Mouse (Mus musculus): ENCODE data around the gene Myh10. TPM values are rescaled to one million over a fixed set of nuclear protein-coding genes. Genes with fewer than 3 reads are reported as not detected.

Gene Myh10
- polyA plus RNA-seq, 1 experiment: 6.8 TPM

GRCm38 (mm10) chr11:68748121-68748520 lies 56.8 kb downstream of the Myh10 start:
- Histone ChIP-seq H3K4me1 (ENCODE audit: control insufficient read depth, insufficient read depth, insufficient read length, low read length) (no peaks in the 10 kb centered on the region), H3K4me3 (ENCODE audit: low read depth, low read length) (no peak overlapping the region), H3K27ac (ENCODE audit: insufficient read depth, low read depth, low read length) (no peak overlapping the region), H3K36me3 (ENCODE audit: control insufficient read depth, insufficient read depth, low read length) (no peaks in the 10 kb centered on the region), H3K27me3 (ENCODE audit: control insufficient read depth, insufficient read depth, low read length) (no peaks in the 10 kb centered on the region)
- WGBS: 71% methylated on average over 5 of the region's 5 CpGs
- TF ChIP-seq POLR2A (IDR thresholded peaks at IDR 0.05; ENCODE audit: low read depth, low read length) (no peak), CTCF (IDR thresholded peaks at IDR 0.05; ENCODE audit: extremely low read depth, insufficient read length, insufficient replicate concordance, low read depth, low read length) (no peak)

- no peaks in the 10 kb centered on the region for H3K27me3 ChIP-seq (ENCODE audit: control insufficient read depth, insufficient read depth, low read length)
- no peaks in the 10 kb centered on the region for H3K36me3 ChIP-seq (ENCODE audit: control insufficient read depth, insufficient read depth, low read length)
- H3K4me1 ChIP-seq (ENCODE audit: control insufficient read depth, insufficient read depth, insufficient read length, low read length): no peaks in the 10 kb centered on the region
- 72% methylated on average over 2 of the region's 2 CpGs for WGBS
- TF ChIP-seq CTCF (IDR thresholded peaks at IDR 0.05; ENCODE audit: extremely low read depth, insufficient read length, insufficient replicate concordance, low read depth, low read length) (no peak), POLR2A (IDR thresholded peaks at IDR 0.05; ENCODE audit: low read depth, low read length) (no peak)
- no peak overlapping the region for H3K27ac ChIP-seq (ENCODE audit: insufficient read depth, low read depth, low read length)
- H3K4me3 ChIP-seq (ENCODE audit: low read depth, low read length): no peak overlapping the region
Measured at GRCm38 (mm10) chr11:68750206-68750605, 58.8 kb downstream of the Myh10 start.

- H3K4me1 ChIP-seq (ENCODE audit: control insufficient read depth, insufficient read depth, insufficient read length, low read length): no peaks in the 10 kb centered on the region
- no peaks in the 10 kb centered on the region for H3K36me3 ChIP-seq (ENCODE audit: control insufficient read depth, insufficient read depth, low read length)
- H3K4me3 ChIP-seq (ENCODE audit: low read depth, low read length): no peak overlapping the region
- 67% methylated on average over 8 of the region's 8 CpGs for WGBS
- no peak for TF ChIP-seq POLR2A (IDR thresholded peaks at IDR 0.05; ENCODE audit: low read depth, low read length)
- peak; percentile 39; the same call in 1 of the 2 replicates for TF ChIP-seq CTCF (IDR thresholded peaks at IDR 0.05; ENCODE audit: extremely low read depth, insufficient read length, insufficient replicate concordance, low read depth, low read length)
- no peaks in the 10 kb centered on the region for H3K27me3 ChIP-seq (ENCODE audit: control insufficient read depth, insufficient read depth, low read length)
- H3K27ac ChIP-seq (ENCODE audit: insufficient read depth, low read depth, low read length): no peak overlapping the region
Measured at GRCm38 (mm10) chr11:68750938-68751337, 59.6 kb downstream of the Myh10 start.

GRCm38 (mm10) chr11:68754283-68754682 lies 62.9 kb downstream of the Myh10 start:
- 62% methylated on average over 7 of the region's 7 CpGs for WGBS
- TF ChIP-seq CTCF (IDR thresholded peaks at IDR 0.05; ENCODE audit: extremely low read depth, insufficient read length, insufficient replicate concordance, low read depth, low read length) (no peak), POLR2A (IDR thresholded peaks at IDR 0.05; ENCODE audit: low read depth, low read length) (no peak)

GRCm38 (mm10) chr11:68756456-68757348 lies 65.3 kb downstream of the Myh10 start:
- Histone ChIP-seq H3K27ac (ENCODE audit: insufficient read depth, low read depth, low read length) (no peak overlapping the region), H3K27me3 (ENCODE audit: control insufficient read depth, insufficient read depth, low read length) (no peaks in the 10 kb centered on the region), H3K4me1 (ENCODE audit: control insufficient read depth, insufficient read depth, insufficient read length, low read length) (no peaks in the 10 kb centered on the region), H3K4me3 (ENCODE audit: low read depth, low read length) (no peak overlapping the region), H3K36me3 (ENCODE audit: control insufficient read depth, insufficient read depth, low read length) (no peaks in the 10 kb centered on the region)
- WGBS: 87% methylated on average over 11 of the region's 11 CpGs
- TF ChIP-seq POLR2A (IDR thresholded peaks at IDR 0.05; ENCODE audit: low read depth, low read length) (no peak), CTCF (IDR thresholded peaks at IDR 0.05; ENCODE audit: extremely low read depth, insufficient read length, insufficient replicate concordance, low read depth, low read length) (no peak)

More at GRCm38 (mm10) chr11:68754283-68754682, 62.9 kb downstream of the Myh10 start:
- Histone ChIP-seq H3K4me1 (ENCODE audit: control insufficient read depth, insufficient read depth, insufficient read length, low read length) (no peaks in the 10 kb centered on the region), H3K27me3 (ENCODE audit: control insufficient read depth, insufficient read depth, low read length) (no peaks in the 10 kb centered on the region), H3K27ac (ENCODE audit: insufficient read depth, low read depth, low read length) (no peak overlapping the region), H3K36me3 (ENCODE audit: control insufficient read depth, insufficient read depth, low read length) (no peaks in the 10 kb centered on the region), H3K4me3 (ENCODE audit: low read depth, low read length) (no peak overlapping the region)

GRCm38 (mm10) chr11:68759691-68760090 lies 68.3 kb downstream of the Myh10 start:
- no peaks in the 10 kb centered on the region for H3K36me3 ChIP-seq (ENCODE audit: control insufficient read depth, insufficient read depth, low read length)
- no peak overlapping the region for H3K4me3 ChIP-seq (ENCODE audit: low read depth, low read length)
- 90% methylated on average over 3 of the region's 3 CpGs for WGBS
- H3K27me3 ChIP-seq (ENCODE audit: control insufficient read depth, insufficient read depth, low read length): no peaks in the 10 kb centered on the region
- no peak overlapping the region for H3K27ac ChIP-seq (ENCODE audit: insufficient read depth, low read depth, low read length)
- H3K4me1 ChIP-seq (ENCODE audit: control insufficient read depth, insufficient read depth, insufficient read length, low read length): no peaks in the 10 kb centered on the region
- TF ChIP-seq CTCF (IDR thresholded peaks at IDR 0.05; ENCODE audit: extremely low read depth, insufficient read length, insufficient replicate concordance, low read depth, low read length) (no peak), POLR2A (IDR thresholded peaks at IDR 0.05; ENCODE audit: low read depth, low read length) (no peak)

GRCm38 (mm10) chr11:68761155-68761554 lies 69.8 kb downstream of the Myh10 start:
- 78% methylated on average over 4 of the region's 4 CpGs for WGBS
- TF ChIP-seq CTCF (IDR thresholded peaks at IDR 0.05; ENCODE audit: extremely low read depth, insufficient read length, insufficient replicate concordance, low read depth, low read length): no peak
- no peak for TF ChIP-seq POLR2A (IDR thresholded peaks at IDR 0.05; ENCODE audit: low read depth, low read length)

More at GRCm38 (mm10) chr11:68761155-68761554, 69.8 kb downstream of the Myh10 start:
- H3K36me3 ChIP-seq (ENCODE audit: control insufficient read depth, insufficient read depth, low read length): no peaks in the 10 kb centered on the region
- no peaks in the 10 kb centered on the region for H3K4me1 ChIP-seq (ENCODE audit: control insufficient read depth, insufficient read depth, insufficient read length, low read length)
- no peak overlapping the region for H3K27ac ChIP-seq (ENCODE audit: insufficient read depth, low read depth, low read length)
- H3K27me3 ChIP-seq (ENCODE audit: control insufficient read depth, insufficient read depth, low read length): no peaks in the 10 kb centered on the region
- H3K4me3 ChIP-seq (ENCODE audit: low read depth, low read length): no peak overlapping the region

Data from small intestine, adult 2 months (tissue).